Mouse (Mus musculus) kidney, postnatal 14 days (tissue): Measurements from ENCODE around the gene Zfp780b.
"Not testable (repeated sequence)": the region's sequence is repeated elsewhere in the genome, so short reads cannot be mapped to it uniquely, and the experiment has no call there.

ENCODE experiments used
- DNase-seq: peaks from one replicate; pipeline ENCODE4 v3.0.0; 2022; ENCODE audit warnings: mixed read lengths

Zfp780b gene

DNA sequence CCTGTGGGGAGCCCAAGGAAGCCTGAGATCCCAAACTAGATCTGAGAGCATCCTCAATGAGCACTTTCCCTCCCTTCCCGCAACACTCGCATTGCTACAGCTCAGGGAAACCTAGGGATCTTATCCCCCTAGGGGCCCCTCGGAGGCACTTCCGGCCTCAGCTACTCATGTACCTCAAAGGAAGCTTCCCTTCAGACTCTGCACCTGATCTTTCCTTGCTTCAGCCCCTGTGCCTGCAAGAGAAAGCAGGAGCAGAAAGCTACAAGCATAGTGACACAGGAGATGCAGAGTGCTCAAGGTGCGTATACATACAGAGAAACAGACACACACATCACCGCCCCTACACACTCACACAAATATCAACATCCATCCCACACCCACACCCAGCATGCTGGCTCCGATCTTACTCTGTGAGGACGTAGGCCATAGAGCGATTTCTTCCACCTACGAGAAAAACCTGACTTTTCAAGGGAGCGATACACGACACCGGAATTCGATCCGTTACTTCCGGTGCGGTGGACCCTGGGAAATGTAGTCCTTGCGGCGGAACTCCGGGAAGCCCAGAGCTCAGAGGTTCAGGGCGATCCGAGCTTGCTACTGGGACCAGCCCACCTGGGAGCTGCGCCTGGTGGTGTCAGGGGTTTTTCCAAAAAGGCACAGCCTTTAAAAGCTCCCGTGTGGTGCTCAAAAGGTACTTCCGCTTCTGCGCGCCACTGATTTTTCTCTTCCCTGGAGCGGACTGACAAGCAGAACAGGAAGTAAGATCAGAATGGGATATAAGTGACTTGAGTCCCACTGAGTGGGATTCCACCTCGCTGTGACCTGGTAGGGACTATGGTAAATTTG lies at the start of gene Zfp780b:
Zfp780b (minus strand) TSS at position 489 of the 846 bp plus-strand sequence.
- peak; percentile 80 for DNase-seq

DNA sequence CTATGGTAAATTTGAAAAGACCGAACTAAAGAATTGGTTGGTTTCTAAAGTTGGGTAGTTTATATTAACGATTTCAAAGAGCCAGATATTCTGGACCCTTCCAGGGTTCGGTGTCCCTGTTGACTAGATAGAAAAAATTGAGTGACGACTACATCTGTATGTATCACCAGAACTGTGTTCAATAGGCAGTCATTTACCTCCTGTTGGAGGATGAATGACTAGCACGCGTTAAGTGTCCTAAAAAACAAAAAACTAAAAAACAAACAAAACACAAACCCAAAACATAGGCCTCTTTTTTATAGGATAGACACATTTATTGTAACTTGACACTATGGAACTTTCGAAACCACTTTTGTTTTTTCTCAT lies 35.5 kb upstream of the Zfp780b start:
- DNase-seq: no peak

GRCm38 (mm10) chr7:28013549-28014444 lies 34.8 kb upstream of the Zfp780b start, which contains the start of gene Zfp850:
Gene Zfp850 (minus strand): TSS chr7:28014115.
- DNase-seq: peak; percentile 84

DNA sequence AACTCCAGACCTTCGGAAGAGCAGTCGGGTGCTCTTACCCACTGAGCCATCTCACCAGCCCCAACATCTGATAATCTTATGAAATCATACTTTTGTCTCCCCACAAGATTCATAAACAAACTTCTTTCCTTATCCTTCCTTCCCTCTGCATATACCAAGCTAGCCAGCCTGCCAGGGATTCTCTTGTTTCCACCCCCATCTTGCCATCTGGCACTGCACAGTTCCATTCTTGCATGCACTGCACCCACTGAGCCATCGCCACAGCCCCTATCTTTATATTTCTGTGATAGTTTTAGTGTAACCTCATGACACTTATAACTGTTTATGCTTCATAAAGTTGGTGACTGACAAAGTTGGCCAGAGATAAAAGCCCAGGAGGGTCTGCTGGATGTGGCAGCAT lies 31.3 kb upstream of the Zfp780b start:
- no peak for DNase-seq

GRCm38 (mm10) chr7:27982197-27982596 lies 3.2 kb upstream of the Zfp780b start:
- no peak for DNase-seq

GRCm38 (mm10) chr7:27949451-27949850 lies 29.5 kb downstream of the Zfp780b start:
- DNase-seq: not testable (repeated sequence)

DNA sequence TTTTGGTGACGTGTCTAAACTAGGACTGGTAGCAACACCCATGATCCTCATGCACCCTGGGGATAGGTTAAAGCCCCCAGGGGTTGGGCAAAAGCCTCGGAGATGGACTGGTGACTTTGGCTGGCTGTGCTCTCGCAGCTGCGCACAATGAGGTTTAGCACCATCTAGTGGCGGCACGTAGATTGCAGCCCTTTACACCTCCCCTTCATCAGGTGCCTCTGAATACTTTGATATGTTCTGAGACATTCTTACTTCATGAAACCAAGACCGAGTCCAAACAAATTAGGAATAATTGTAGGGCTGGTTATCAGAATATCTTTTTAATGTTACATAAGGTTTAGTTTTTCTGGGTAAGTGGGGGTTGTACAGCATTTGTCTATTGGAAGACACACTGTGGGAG lies 37.1 kb downstream of the Zfp780b start:
- peak; percentile 12 for DNase-seq

DNA sequence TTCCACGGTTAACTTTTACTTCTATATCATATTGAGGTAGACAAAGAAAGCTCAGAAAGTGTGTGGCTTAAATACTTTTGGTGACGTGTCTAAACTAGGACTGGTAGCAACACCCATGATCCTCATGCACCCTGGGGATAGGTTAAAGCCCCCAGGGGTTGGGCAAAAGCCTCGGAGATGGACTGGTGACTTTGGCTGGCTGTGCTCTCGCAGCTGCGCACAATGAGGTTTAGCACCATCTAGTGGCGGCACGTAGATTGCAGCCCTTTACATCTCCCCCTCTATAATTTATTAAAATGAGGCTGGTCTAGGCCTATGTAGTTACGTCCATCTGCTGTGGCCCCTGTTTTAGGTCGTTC lies 45.2 kb downstream of the Zfp780b start:
- DNase-seq: not testable (repeated sequence)

DNA sequence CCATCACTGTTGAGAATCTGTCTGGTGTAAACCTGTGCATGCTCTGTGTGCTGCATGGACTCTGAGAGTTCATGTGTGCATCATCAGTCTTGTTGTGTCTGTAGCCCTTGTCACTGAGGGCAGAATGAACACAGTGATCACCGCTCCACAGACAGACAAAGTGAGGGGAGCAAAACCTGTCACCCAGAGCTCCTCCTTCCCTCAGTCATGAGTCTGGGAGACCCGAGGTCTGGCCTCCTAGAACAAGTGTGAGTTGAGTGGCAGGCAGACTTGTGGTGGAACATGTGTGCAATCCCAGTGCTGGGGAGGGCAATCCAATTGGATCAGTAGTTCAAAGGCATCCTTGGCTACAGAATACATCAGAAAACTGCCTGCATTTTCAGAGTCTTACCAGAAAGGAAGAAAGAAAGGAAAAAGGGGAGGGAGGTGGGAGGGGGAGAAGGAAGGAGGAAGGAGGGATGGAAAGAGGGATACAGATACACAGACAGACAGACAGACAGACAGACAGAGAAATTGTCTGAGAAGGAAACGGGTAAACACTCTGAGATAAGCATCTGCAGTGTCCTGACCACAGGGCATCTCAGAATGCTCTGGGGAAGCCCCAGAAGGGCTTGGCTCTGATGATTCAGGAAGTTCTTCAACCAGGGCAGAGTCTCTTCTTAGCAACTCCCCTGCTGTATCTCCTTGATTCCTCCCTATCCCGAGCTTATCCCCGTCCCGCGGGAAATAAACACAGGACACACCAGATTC lies 45.7 kb downstream of the Zfp780b start:
- DNase-seq: no peak

- DNase-seq: peak; percentile 68
These were observed 49.9 kb downstream of the Zfp780b start, which contains the start of gene Zfp974 for GRCm38 (mm10) chr7:27928818-27929695. Gene Zfp974 (minus strand): TSS chr7:27929460.

GRCm38 (mm10) chr7:27927041-27927440 lies 51.9 kb downstream of the Zfp780b start:
- DNase-seq: not testable (repeated sequence)

DNA sequence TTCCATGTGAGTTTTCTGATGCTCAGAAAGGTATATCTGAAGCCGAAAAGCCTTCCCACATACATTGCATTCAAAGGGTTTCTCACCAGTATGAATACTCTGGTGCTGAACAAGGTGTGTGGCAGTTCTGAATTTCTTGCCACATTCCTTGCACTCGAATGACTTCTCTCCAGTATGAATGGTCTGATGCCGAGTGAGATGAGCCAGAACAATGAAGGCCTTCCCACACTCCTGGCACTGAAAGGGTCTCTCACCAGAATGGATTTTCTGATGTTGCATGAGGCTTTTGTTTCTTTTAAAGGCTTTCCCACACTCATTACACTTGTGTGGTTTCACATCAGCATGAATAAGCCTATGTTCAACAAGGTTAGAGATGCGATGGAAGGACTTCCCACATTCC lies 68.0 kb downstream of the Zfp780b start:
- not testable (repeated sequence) for DNase-seq
